17 mouse cellular contexts compared by ENCODE assay signal in the genomic region with DNA sequence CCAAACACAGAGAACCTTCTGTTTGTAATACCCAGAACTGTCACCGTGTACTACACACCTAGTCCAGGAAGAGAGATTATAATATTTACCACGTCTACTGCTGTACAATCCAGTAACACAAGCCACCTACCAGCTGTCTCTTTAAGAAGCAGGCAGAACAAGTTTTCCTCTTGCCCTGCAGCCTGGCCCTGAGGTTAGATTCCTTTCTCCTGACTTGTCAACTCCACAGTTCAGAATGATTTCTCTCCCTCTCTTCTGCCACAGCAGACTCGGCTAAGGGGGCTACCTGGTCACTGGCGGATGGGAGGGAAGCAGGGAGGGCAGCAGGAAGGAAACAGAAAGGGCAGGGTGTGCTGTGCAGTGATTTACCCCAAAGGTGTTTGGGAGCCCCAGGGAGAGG. TPM values are rescaled to one million over a fixed set of nuclear protein-coding genes. Genes with fewer than 3 reads are reported as not detected.
DNase-seq lines count a peak whose midpoint lies in the region; ATAC-seq and TF ChIP-seq lines count a peak whose summit lies in the region.
"Had no signal": no experiment of that assay in that cellular context is flagged by ENCODE, and none has a peak within 500 bp of the region (broad histone marks: within the 10 kb centered on the region; RNA-seq: fewer than 3 reads in every experiment).

No protein-coding gene starts in this region.

- H3K4me3 ChIP-seq in embryonic facial prominence, embryonic 11.5 days (ENCODE audit: low read depth, low read length): no peak overlapping the region
- no peak overlapping the region for H3K4me3 ChIP-seq in embryonic facial prominence, embryonic 10.5 days
- no peak overlapping the region for H3K4me3 ChIP-seq in lung, postnatal 0 days (ENCODE audit: low read depth, low read length)
- no peak overlapping the region for H3K4me3 ChIP-seq in embryonic facial prominence, embryonic 14.5 days (ENCODE audit: low read depth, low read length)
- H3K4me3 ChIP-seq: erythroblast, embryonic 14.5 days; heart, adult 2 months; hindbrain, embryonic 15.5 days; liver, embryonic 12.5 days had no signal

- no peaks in the 10 kb centered on the region for H3K9me3 ChIP-seq in embryonic facial prominence, embryonic 11.5 days (replicated peaks; ENCODE audit: control insufficient read depth, low read length)
- no peaks in the 10 kb centered on the region for H3K9me3 ChIP-seq in embryonic facial prominence, embryonic 10.5 days
- no peaks in the 10 kb centered on the region for H3K9me3 ChIP-seq in lung, postnatal 0 days (ENCODE audit: low read length)
- H3K9me3 ChIP-seq in embryonic facial prominence, embryonic 14.5 days (ENCODE audit: control insufficient read depth, low read length): no peaks in the 10 kb centered on the region
- H3K9me3 ChIP-seq: hindbrain, embryonic 15.5 days; liver, embryonic 12.5 days had no signal

- WGBS in embryonic facial prominence, embryonic 11.5 days: 74% methylated on average over 4 of the region's 4 CpGs
- WGBS in embryonic facial prominence, embryonic 10.5 days: 73% methylated on average over 4 of the region's 4 CpGs
- WGBS in lung, postnatal 0 days: 53% methylated on average over 4 of the region's 4 CpGs
- WGBS in embryonic facial prominence, embryonic 14.5 days: 56% methylated on average over 4 of the region's 4 CpGs

- no peak overlapping the region for H3K27ac ChIP-seq in embryonic facial prominence, embryonic 11.5 days (replicated peaks; ENCODE audit: low read depth, low read length)
- no peak overlapping the region for H3K27ac ChIP-seq in embryonic facial prominence, embryonic 10.5 days (replicated peaks)
- H3K27ac ChIP-seq in lung, postnatal 0 days (ENCODE audit: low read length): peak overlapping the region; percentile 79
- H3K27ac ChIP-seq in embryonic facial prominence, embryonic 14.5 days (replicated peaks; ENCODE audit: low read depth, low read length): no peak overlapping the region
- H3K27ac ChIP-seq: heart, adult 2 months; hindbrain, embryonic 15.5 days; liver, embryonic 12.5 days had no signal

- no peaks in the 10 kb centered on the region for H3K27me3 ChIP-seq in embryonic facial prominence, embryonic 11.5 days (ENCODE audit: control insufficient read depth, insufficient read depth, low read length)
- no peaks in the 10 kb centered on the region for H3K27me3 ChIP-seq in embryonic facial prominence, embryonic 10.5 days (replicated peaks; ENCODE audit: low read depth, poor library complexity, severe bottlenecking)
- H3K27me3 ChIP-seq in lung, postnatal 0 days (replicated peaks; ENCODE audit: insufficient read depth, low read length): no peaks in the 10 kb centered on the region
- no peaks in the 10 kb centered on the region for H3K27me3 ChIP-seq in embryonic facial prominence, embryonic 14.5 days (replicated peaks; ENCODE audit: control insufficient read depth, insufficient read depth, low read length)
- H3K27me3 ChIP-seq: hindbrain, embryonic 15.5 days; liver, embryonic 12.5 days had no signal

- no peak overlapping the region for H3K4me2 ChIP-seq in embryonic facial prominence, embryonic 11.5 days (ENCODE audit: low read depth, low read length)
- H3K4me2 ChIP-seq in lung, postnatal 0 days (replicated peaks; ENCODE audit: low read depth, low read length): no peak overlapping the region
- H3K4me2 ChIP-seq in embryonic facial prominence, embryonic 14.5 days (ENCODE audit: low read depth, low read length): no peak overlapping the region
- H3K4me2 ChIP-seq: hindbrain, embryonic 15.5 days; liver, embryonic 12.5 days had no signal

- no peak for ATAC-seq in embryonic facial prominence, embryonic 11.5 days (replicated peaks; ENCODE audit: insufficient number of reproducible peaks, low FRiP score, low TSS enrichment, low read depth)
- peak; percentile 58 for ATAC-seq in lung, postnatal 0 days
- ATAC-seq in embryonic facial prominence, embryonic 14.5 days (ENCODE audit: low read depth): peak; percentile 42
- ATAC-seq: forebrain, embryonic 16.5 days; liver, embryonic 12.5 days had no signal

- no peak overlapping the region for H3K9ac ChIP-seq in embryonic facial prominence, embryonic 11.5 days (replicated peaks; ENCODE audit: low read length)
- no peak overlapping the region for H3K9ac ChIP-seq in lung, postnatal 0 days (replicated peaks; ENCODE audit: low read depth)
- no peak overlapping the region for H3K9ac ChIP-seq in embryonic facial prominence, embryonic 14.5 days (ENCODE audit: low read depth, low read length)
- H3K9ac ChIP-seq: hindbrain, embryonic 15.5 days; liver, embryonic 12.5 days had no signal

- DNase-seq in embryonic facial prominence, embryonic 11.5 days (ENCODE audit: low spot score): peak; percentile 22
- DNase-seq in embryonic facial prominence, embryonic 10.5 days (ENCODE audit: low spot score): no peak
- DNase-seq in lung, postnatal 0 days (ENCODE audit: low spot score): peak; percentile 76
- DNase-seq in lung, postnatal 4 days: no peak
- peak; percentile 58 for DNase-seq in embryonic facial prominence, embryonic 14.5 days (ENCODE audit: low spot score)
- peak; percentile 36 for DNase-seq in yolk sac, embryonic 10.5 days (ENCODE audit: low spot score)
- DNase-seq in cerebellum, postnatal 4 days (ENCODE audit: low spot score in 2 of 2): no peak
- DNase-seq: B cell, adult 2 months; cerebellum, adult 11-12 months; heart, adult 2 months; kidney, adult 2 months; kidney, postnatal 36 days; thymus, adult 18-20 months had no signal

- no peaks in the 10 kb centered on the region; the same call in 1 of the 2 replicates for H3K36me3 ChIP-seq in embryonic facial prominence, embryonic 11.5 days (replicated peaks; ENCODE audit: control insufficient read depth, insufficient read depth, low read depth, low read length)
- peaks cover 92% of the 10 kb centered on the region for H3K36me3 ChIP-seq in embryonic facial prominence, embryonic 10.5 days (replicated peaks)
- 0 out of 2 replicates have a peak, but pooled peaks cover 13% of the 10 kb centered on the region for H3K36me3 ChIP-seq in lung, postnatal 0 days (ENCODE audit: insufficient read depth, low read length)
- H3K36me3 ChIP-seq in embryonic facial prominence, embryonic 14.5 days (ENCODE audit: control insufficient read depth, insufficient read depth, low read length): peaks cover 70% of the 10 kb centered on the region
- H3K36me3 ChIP-seq: hindbrain, embryonic 15.5 days had no signal

- no peaks in the 10 kb centered on the region for H3K4me1 ChIP-seq in embryonic facial prominence, embryonic 11.5 days (ENCODE audit: control insufficient read depth, insufficient read depth, low read length)
- H3K4me1 ChIP-seq in embryonic facial prominence, embryonic 10.5 days: no peaks in the 10 kb centered on the region; the same call in none of the 2 replicates
- H3K4me1 ChIP-seq in lung, postnatal 0 days (ENCODE audit: insufficient read depth, low read depth, low read length): no peaks in the 10 kb centered on the region
- H3K4me1 ChIP-seq in embryonic facial prominence, embryonic 14.5 days (ENCODE audit: control insufficient read depth, insufficient read depth, low read length): no peaks in the 10 kb centered on the region
- H3K4me1 ChIP-seq: hindbrain, embryonic 15.5 days had no signal

- no peak for TF ChIP-seq CTCF in lung, postnatal 0 days (IDR thresholded peaks at IDR 0.05)

- TF ChIP-seq EP300 in lung, postnatal 0 days (IDR thresholded peaks at IDR 0.05): 0 out of 2 replicates have a peak, but pooled peaks have one; percentile 25

RNA-seq across cellular contexts. Expression of a gene that starts 36.4 kb away (rescaled TPM):
- polyA plus RNA-seq in embryonic facial prominence, embryonic 11.5 days (2014; fragmentation: Nextera tagmentation; extraction: Ambion mirVana): 24.5 and 24.6 TPM in 2 replicates
- 27.9 and 31.0 TPM in 2 replicates for polyA plus RNA-seq in embryonic facial prominence, embryonic 10.5 days (2016; fragmentation: Nextera tagmentation; extraction: Ambion mirVana)
- 26.4 and 28.3 TPM in 2 replicates for polyA plus RNA-seq in lung, postnatal 0 days (2015; fragmentation: Nextera tagmentation; extraction: Ambion mirVana)
- 31.3 and 32.4 TPM in 2 replicates for polyA plus RNA-seq in embryonic facial prominence, embryonic 14.5 days (2014; fragmentation: Nextera tagmentation; extraction: Ambion mirVana)

RNA-seq across cellular contexts. Expression of a gene that starts 50.6 kb away (rescaled TPM):
- polyA plus RNA-seq in embryonic facial prominence, embryonic 11.5 days (2014; fragmentation: Nextera tagmentation; extraction: Ambion mirVana): 0.76 and 1.2 TPM in 2 replicates
- 1.4 and 1.5 TPM in 2 replicates for polyA plus RNA-seq in embryonic facial prominence, embryonic 10.5 days (2016; fragmentation: Nextera tagmentation; extraction: Ambion mirVana)
- 0.82 and 0.92 TPM in 2 replicates for polyA plus RNA-seq in lung, postnatal 0 days (2015; fragmentation: Nextera tagmentation; extraction: Ambion mirVana)
- polyA plus RNA-seq in embryonic facial prominence, embryonic 14.5 days (2014; fragmentation: Nextera tagmentation; extraction: Ambion mirVana): 1.1 and 2.6 TPM in 2 replicates
- polyA plus RNA-seq: erythroblast, embryonic 14.5 days had no signal

RNA-seq across cellular contexts. Expression of a gene that starts 52.3 kb away (rescaled TPM):
- polyA plus RNA-seq in embryonic facial prominence, embryonic 11.5 days (2014; fragmentation: Nextera tagmentation; extraction: Ambion mirVana): 14.0 and 14.2 TPM in 2 replicates
- polyA plus RNA-seq in embryonic facial prominence, embryonic 10.5 days (2016; fragmentation: Nextera tagmentation; extraction: Ambion mirVana): 14.7 and 17.5 TPM in 2 replicates
- polyA plus RNA-seq in lung, postnatal 0 days (2015; fragmentation: Nextera tagmentation; extraction: Ambion mirVana): 11.2 and 11.4 TPM in 2 replicates
- 15.7 and 18.8 TPM in 2 replicates for polyA plus RNA-seq in embryonic facial prominence, embryonic 14.5 days (2014; fragmentation: Nextera tagmentation; extraction: Ambion mirVana)

Comparison
In these comparisons a context has a peak if more than half of its experiments do, and no peak if none do; other contexts are left out.
1. DNase-seq: peak in embryonic facial prominence, embryonic 11.5 days (single experiment), lung, postnatal 0 days (single experiment), embryonic facial prominence, embryonic 14.5 days (single experiment) and yolk sac, embryonic 10.5 days (single experiment); none in embryonic facial prominence, embryonic 10.5 days (single experiment), lung, postnatal 4 days (0 of 2) and cerebellum, postnatal 4 days (0 of 2).